Mouse (Mus musculus) regulatory T cell (primary cell): ENCODE results near the gene Dnajc22.
"Not testable (repeated sequence)": the region's sequence is repeated elsewhere in the genome, so short reads cannot be mapped to it uniquely, and the experiment has no call there.

Source experiments
- in situ Hi-C: fragments of 300-600 bp; cut with MboI, MseI; formaldehyde crosslinking; loops from one replicate; pipeline ENCODE4 v1.15.1; 2025; ENCODE audit warnings: high pct_unique_total_duplicates

Dnajc22 gene

DNA sequence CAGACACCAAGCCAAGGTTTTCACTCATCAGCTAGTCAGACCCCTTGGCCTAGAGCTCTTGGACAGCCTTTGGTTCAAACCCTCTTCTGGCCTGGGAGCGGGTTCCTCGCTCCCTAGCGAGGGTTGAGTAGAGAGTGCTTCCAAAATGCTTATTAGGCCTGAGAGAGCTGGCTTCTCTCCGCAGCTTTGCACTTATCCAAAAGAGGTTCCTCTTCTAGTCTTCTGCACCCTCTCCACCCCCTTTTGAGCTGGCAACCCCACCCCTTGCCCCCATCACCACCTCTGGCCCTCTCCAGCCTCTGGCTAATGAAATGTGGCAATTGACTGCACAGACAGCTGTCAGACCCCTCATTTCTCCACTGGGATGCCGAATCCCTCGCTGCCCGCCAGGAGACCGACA lies at the start of gene Dnajc22:
Gene Dnajc22 (plus strand): TSS at position 301 of the 400 bp plus-strand sequence.
- in situ Hi-C loops: no loop called here

DNA sequence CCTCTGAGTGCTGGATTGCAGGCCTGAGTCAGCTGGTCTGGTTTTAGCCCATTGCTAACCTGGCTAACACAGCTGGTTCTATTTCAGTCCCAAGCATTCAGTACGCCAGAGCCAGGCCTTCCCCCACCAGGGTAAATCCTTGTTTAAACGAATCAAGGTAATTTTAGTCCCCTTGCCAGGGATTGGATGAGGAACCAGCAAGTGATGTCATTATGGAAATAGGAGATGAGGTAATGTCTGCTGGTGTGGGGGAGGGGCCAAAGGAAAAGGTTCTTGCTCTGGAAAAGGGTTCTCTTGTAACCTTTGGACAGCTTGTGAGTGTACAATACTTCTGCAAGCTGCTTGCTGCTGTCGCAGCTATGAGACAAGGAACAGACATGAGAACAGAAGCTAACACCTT lies 48.1 kb upstream of the Dnajc22 start:
- in situ Hi-C loops: no loop called here

DNA sequence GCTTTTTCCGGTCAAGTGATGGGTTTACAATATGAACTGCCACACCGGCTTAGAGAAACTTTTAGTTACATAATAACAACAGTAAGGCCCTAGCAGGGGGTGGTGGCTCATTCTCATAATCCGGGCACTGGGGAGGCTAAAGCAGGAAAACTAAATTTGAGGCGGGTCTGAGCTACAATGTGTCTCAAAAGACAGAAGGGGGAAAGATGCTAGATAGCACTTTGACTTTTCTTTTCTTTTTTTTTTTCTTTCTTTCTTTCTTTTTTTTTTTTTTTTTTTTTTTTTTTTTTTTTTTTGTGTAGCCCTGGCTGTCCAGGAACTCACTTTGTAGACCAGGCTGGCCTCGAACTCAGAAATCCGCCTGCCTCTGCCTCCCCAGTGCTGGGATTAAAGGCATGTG lies 47.2 kb upstream of the Dnajc22 start:
- in situ Hi-C loops: not testable (repeated sequence)

DNA sequence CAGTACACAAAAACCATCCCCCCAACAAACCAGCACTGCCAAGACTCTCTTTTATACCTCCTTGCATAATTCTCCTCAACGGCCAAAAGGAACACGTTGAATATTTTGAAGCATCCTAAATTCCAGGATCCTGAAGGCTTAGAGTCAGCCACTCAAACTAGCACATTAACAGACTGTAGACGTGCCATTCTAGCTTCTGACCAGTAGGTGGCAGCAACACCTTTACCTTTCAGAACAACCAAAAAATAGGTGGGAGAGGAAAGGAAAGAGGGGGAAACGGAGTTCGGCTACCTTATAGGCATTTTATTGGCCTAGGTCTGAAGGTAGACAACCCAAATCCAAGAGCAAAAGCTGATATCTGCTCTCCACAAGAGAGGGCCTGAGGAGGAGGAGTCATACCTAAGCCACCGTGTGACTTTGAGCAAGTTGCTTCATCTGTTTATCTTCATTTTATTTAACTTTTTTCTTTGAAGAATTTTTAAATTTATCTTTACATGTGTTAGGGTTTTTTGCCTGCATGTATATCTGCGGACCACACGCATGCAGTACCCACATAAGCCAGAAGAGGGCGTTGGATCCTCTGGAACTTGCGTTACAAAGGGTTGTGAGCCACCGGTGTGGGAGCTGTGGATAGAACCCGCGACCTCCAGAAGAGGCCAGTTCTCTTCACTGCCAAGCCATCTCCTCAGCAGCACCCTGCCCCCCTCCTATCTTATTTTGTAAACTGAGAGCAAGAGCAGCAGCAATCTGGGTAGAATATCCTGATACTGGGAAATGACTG lies 43.3 kb upstream of the Dnajc22 start:
- in situ Hi-C loops: no loop called here

DNA sequence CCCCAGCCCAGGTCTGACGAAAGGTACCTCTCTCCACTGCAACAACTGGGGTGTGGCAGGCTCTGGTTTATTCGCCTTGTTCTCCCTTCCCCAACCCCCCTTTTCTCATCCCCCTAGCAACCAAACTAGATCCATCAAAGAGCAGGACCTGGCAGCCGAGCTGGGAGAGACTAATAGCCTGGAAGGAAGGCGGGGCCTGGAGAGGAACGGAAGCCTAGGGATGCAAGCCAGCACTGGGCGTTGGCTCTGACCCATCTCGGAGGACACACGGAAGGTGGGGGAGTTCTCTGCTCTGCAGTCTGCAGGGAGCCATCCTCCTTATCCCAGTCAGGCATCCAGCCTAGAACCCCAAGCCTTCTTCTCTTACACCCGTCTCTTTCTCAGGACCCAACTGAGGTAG lies 39.6 kb upstream of the Dnajc22 start:
- in situ Hi-C loops: no loop called here

DNA sequence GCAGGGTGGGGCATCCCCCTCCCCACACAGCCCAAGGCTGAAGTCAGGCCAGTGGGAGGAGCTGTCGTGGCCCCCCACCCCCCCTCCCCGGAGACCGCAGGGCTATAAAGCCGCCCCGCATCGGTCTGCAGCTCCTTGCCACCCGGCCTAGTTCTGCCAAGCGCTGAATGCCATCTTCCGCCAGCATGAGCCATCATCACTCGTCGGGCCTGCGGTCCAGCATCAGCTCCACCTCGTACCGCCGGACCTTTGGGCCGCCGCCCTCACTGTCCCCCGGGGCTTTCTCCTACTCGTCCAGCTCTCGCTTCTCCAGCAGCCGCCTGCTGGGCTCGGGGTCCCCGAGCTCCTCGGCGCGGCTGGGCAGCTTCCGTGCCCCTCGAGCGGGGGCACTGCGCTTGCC lies 37.9 kb upstream of the Dnajc22 start, which contains the start of gene Prph:
Gene Prph (plus strand): TSS at position 135 of the 400 bp plus-strand sequence.
- in situ Hi-C loops: no loop called here

DNA sequence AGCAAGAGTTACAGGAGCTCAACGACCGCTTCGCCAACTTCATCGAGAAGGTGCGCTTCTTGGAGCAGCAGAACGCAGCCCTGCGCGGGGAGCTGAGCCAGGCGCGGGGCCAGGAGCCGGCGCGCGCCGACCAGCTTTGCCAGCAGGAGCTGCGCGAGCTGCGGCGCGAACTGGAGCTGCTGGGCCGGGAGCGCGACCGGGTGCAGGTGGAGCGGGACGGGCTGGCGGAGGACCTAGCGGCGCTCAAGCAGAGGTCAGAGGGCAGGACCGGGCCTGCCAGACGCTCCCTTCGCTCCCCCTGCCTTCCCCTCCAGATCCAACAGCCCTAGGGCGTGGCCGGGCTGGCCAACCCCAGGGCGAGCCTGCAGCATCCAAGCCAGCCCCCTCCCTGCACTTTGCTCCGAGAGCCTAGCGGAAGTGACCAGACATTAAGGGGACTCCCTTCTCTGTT lies 37.4 kb upstream of the Dnajc22 start:
- in situ Hi-C loops: no loop called here

DNA sequence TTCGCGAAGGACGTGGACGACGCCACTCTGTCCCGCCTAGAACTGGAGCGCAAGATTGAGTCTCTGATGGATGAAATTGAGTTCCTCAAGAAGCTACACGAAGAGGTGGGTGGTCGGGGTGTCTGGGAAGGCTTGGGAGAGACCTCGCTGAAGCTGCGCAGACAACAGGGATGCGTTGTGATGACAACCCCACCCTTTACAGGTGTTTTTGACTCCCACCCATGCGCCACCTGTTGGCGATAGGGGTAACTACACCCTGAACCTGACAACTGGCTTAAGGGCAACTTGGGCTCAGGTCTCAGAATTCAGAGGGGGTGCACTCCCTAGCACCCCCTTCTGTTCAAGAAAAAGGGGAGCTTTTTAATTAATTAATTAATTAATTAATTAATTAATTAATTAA lies 36.6 kb upstream of the Dnajc22 start:
- in situ Hi-C loops: no loop called here

DNA sequence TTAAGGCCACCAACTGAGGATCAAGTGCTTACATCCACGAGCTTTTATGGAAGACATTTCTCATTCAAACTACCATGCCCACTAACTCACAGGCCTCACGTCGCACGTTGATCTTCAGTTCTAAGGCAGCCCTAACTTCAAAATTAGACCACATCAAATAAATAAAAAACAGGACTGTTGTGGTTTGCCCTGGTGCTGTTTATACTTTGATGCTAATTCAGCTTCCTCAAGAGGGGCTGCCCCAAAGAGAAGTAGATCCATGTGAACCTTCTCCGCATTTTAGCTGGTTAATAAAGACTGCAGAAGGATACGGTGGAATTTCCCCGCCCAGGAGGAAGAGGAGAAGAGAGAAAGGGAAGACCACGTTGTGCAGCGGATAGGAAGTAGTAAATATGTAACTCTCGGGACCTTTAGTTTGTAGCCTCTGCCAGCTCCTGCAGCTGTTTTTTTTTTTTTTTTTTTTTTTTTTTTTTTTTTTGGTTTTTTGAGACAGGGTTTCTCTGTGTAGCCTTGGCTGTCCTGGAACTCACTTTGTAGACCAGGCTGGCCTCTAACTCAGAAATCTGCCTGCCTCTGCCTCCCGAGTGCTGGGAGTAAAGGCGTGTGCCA lies 27.3 kb upstream of the Dnajc22 start:
- in situ Hi-C loops: no loop called here

DNA sequence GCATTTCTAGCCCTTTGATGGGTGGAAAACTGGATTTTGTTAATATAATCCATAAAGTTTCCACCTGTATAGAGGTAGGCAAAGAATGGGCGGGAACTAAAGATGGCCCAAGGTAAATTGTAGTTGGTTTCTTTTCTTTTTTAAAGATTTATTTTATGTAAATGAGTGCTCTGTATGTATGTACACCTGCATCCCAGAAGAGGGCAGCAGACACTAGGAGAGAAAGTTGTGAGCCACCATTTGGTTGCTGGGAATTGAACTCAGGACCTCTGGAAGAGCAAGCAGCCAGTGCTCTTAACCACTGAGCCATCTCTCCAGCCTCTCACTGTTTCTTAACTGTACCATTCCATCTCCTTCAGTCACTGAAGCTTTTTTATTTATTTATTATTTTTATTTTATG lies 21.0 kb upstream of the Dnajc22 start:
- in situ Hi-C loops: no loop called here

DNA sequence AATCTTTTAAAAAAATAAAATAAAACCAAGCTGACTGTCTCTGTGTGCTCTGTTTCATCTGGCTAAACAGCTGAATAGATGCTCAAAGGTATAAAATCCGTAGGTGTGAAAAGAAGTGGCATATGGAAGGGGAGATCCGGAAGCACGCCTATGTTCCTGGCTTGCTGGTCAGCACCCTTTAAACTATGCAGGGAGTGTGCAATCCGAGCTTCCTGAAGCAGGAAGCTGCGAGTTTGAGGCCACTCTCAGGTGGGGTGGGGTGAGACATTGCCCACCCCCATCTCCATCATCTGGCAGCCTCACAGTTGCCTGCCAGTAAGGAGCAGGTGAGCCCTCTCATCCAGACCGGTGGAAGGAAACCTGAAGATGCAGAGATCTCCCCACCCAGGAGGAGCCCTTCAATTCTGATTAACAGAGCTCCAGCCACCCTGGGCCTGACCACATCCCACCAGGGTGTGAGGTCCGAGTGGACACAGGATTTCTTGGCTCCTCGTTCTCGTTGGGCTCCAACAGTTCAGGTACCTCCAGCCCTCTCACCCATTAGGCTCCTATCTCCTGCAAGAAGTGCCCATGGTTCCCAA lies 18.9 kb upstream of the Dnajc22 start, which contains the start of gene Troap:
Gene Troap (plus strand): TSS at position 557 of the 581 bp plus-strand sequence.
- in situ Hi-C loops: no loop called here

DNA sequence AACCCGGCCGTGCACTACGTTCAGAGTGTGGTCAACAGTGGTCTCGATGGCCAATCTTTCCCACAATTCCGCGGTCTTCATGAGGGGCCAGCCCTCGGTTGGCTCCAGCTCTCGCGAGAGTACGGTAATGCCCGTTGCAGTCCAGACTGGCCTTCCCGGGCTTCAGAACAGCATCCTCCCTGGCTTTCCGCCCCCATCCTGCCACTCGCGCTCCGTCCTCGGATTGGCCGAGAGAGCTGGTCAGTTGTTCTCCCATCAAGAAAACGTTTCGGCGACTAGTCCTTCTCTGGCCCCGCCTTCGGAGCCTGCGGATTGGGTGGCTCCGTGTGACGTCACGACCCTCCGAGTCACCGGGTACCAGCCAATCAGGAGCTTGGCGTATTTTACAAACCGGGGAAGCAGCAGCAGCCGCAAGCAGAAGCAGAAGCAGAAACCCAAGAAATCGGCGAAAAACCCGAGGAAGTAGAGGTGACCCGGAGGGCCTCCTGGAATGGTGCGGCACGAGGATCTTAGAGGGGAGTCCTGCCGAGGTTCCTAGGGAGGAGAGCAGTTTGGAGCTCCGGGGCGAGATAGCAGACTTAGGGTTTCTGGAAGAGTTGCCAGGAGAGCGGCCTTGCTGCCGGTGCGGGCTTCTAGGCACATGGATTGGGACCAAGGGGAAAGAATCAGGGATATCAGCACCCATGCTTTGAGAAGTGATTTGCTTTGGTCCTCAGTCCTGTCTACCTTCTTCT lies 18.2 kb upstream of the Dnajc22 start:
- in situ Hi-C loops: no loop called here

DNA sequence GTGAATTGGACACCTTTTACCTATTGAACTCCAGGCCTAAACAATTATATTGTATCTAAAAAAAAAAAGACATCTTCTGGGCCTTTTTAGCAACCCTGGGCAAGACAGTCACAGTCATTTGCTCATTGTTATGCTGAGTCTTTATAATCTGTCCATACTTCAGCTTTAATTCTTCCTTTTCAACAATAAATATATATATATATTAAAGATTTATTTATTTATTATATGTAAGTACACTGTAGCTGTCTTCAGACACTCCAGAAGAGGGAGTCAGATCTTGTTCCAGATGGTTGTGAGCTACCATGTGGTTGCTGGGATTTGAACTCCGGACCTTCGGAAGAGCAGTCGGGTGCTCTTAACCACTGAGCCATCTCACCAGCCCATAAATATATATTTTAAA lies 17.0 kb upstream of the Dnajc22 start:
- in situ Hi-C loops: not testable (repeated sequence)

DNA sequence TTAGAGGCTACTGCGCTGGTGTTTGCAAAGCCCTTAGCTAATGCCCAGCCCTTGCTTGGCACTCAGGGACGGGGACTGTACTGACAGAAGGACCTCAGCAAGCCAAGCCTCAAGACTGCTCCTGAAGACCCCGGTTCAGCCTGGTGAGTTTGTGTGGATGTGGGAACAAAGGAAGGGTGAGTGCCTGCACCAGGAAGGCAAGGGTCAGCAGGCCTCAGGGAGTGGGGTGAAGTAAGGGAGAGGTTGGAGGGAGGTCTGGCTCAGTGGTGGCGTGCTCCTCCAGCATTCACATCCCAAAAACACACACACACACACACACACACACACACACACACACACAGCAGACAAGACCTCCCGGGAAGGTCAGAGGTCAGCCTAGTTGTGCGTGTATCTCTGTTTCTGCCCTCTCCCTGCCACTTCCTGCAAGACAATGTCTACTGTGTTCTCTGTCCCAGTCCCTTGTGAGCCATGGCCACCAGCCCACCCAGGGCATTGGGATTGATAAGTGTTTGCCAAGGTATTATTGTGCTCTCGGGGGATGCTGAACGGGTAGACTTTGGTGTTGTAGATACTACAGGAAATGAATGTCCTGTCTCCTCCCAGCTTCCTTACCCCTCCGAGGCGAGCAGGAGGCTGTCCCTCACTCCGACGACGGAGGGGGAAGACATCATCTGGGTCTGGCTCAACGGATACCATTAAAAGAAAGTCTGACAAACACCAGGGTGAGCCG lies 14.6 kb upstream of the Dnajc22 start:
- in situ Hi-C loops: no loop called here

DNA sequence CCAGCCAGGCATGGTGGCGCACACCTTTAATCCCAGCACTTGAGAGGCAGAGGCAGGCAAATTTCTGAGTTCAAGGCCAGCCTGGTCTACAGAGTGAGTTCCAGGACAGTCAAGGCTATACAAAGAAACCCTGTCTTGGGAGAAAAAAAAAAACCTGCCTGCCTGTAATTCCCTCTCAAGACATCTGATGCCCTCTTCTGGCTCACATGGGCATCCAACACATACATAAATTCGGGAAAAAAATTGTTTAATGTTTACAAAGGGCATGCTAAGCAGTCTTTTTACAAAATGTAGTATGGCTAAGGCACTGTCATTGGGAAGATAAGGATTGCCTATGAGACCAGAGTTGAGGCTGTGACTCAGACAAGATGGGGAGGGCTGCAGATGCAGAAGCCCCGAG lies 13.2 kb upstream of the Dnajc22 start:
- in situ Hi-C loops: no loop called here

DNA sequence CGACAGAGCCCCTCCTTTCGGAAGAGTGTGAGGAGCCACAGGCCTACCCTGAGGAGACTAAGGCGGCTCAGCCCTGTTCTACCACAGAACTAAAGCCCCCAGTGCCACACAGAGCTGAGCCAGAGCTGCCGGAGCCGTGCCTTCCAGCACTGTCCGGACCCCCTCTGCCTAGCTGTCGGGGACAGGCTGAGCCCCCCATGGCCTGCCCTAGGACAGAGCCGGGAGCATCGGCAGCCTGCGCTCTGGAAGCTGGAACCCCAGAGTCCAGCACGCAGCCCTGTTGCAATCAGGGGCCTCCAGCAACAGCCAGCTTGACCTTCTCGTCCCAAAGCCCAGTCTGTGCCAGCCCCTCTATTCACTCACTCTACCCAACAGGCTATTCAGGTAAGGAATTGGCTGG lies 10.6 kb upstream of the Dnajc22 start:
- in situ Hi-C loops: no loop called here

DNA sequence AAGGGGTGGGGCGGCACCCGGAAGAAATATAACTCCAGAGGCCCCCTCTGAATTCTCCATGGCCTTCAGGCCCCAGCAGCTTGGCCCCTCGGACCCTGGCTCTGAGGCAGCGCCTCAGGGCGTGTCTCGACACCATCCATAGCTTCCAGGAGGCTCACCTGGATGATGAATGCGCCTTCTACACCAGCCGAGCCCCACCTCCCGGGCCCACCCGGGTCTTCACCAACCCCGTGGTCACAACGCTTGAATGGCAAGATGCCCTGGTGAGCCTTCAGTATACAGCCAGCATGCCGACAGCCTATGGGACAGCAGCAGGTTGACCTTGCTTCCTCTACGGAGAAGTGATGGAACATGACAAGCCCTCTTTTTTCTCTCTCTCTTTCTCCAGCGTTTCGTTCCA lies 10.1 kb upstream of the Dnajc22 start:
- in situ Hi-C loops: no loop called here

DNA sequence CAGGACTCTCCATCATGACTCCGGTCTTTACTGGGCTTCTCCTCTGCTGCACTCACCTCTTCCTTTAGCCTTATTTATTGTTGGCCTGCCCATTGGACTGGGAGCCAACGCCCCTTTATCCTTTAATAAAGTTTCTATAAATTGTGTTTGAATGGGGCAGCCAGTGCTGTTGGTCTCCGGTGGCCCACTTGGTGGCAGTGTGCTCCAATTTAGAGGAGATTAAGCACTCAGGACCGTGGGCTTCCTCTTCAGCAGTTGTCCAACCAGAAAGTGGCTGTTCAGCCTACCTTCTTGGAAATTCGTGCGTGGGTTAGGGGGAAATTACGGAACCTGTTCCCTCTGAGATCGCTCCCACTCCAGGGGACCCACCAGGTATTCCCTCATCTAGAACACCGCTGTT lies 9.7 kb upstream of the Dnajc22 start:
- in situ Hi-C loops: no loop called here

DNA sequence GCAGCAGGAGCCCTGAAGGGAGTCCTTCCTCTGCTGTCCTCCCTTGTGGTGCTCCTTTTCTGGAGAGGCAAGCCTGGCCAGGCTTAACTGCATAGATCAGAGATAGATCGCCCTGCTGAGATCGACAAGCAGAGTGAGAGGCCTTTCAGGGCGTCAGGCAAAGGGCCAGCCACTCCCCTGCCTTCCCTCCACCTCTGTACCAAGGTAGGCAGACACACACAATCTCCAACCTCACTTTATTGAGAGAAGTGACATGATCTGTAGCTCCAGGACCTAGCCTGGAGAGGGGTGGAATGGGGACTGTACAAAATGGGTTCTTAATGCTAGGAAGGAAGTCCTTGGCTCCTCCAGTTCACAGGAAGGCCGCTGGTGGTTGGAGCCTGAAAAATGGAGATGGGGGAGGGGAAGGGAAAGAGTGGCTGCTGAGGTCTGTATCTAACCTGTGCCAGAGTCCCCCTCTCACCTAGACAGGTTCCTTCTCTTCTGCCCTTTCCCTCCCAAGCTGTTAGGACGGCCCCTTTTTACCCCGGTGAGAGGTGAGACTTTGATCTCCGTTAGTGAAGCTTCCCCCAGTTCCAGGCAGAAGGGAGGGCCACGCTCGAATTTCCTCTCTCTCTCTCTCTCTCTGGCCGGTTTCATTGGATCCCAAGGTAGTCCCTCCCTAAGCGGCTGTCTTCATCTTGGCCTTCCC lies 9.0 kb upstream of the Dnajc22 start:
- in situ Hi-C loops: no loop called here

DNA sequence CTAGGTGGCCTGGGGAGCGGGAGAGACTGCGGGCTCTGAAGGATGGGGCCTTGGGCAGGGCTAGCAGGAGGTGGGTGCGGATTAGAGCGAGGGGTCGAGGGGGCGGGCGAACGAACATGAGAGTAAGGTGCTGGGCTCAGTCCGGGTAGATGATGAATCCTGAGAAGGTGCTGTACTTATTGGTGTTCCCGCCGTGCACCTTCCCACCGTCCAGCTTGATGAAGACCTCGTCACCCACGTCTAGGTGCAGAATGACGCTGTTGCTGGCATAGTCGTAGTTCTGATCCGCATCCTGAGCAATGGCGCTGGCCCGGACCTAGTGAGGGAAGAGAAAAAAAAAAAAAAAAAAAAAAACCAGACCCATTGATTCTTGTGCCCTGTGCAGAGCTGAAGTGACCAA lies 8.4 kb upstream of the Dnajc22 start:
- in situ Hi-C loops: no loop called here

DNA sequence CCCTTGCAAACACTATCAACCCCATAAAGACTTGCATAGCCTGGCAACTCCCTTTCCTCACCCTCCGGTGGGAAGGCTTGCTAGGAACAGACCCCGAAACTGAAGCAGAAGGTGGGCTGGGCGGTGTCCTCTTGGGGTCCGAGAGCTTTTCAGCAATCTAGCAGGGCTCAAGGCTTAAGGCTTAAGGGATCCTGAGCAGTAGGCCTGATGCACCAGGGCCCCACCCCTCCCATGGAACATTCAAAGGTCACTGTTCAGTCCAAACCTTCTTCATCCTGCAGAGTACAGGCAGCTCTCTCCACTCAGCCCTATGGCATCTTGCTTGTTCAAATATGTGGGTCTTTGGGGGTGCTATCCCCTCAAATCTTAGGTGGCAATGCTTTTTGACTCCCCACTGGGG lies 7.0 kb upstream of the Dnajc22 start:
- in situ Hi-C loops: no loop called here
